Mouse (Mus musculus) spleen, postnatal 4 days (tissue): ENCODE measurements around the gene Acap2.

Experiments
- DNase-seq, 2 experiments: peaks; one replicate each; pipeline ENCODE4 v3.0.0; 2022; ENCODE audit warnings: low spot score in 2 of 2

The Acap2 gene

GRCm38 (mm10) chr16:31169596-31169995, 31.4 kb downstream of the Acap2 start:
- DNase-seq = no peak

GRCm38 (mm10) chr16:31167934-31168333, 33.1 kb downstream of the Acap2 start:
- DNase-seq = no peak

- DNase-seq = no peak
Measured at GRCm38 (mm10) chr16:31167017-31167887, 33.8 kb downstream of the Acap2 start.

- DNase-seq = no peak
Measured at GRCm38 (mm10) chr16:31165907-31166306, 35.1 kb downstream of the Acap2 start.

- DNase-seq = no peak
Measured at GRCm38 (mm10) chr16:31165467-31165866, 35.6 kb downstream of the Acap2 start.

GRCm38 (mm10) chr16:31164125-31164524, 36.9 kb downstream of the Acap2 start:
- no peak for DNase-seq

GRCm38 (mm10) chr16:31160486-31160885, 40.6 kb downstream of the Acap2 start:
- no peak for DNase-seq

- no peak for DNase-seq
Measured at GRCm38 (mm10) chr16:31159491-31159890, 41.6 kb downstream of the Acap2 start.

- no peak for DNase-seq
Measured at GRCm38 (mm10) chr16:31149841-31150240, 51.2 kb downstream of the Acap2 start.

- no peak for DNase-seq
Measured at GRCm38 (mm10) chr16:31148891-31149290, 52.2 kb downstream of the Acap2 start.

GRCm38 (mm10) chr16:31147766-31148165, 53.3 kb downstream of the Acap2 start:
- no peak for DNase-seq

- no peak for DNase-seq
Measured at GRCm38 (mm10) chr16:31141916-31142315, 59.1 kb downstream of the Acap2 start.

- DNase-seq = no peak
Measured at GRCm38 (mm10) chr16:31136616-31137253, 64.3 kb downstream of the Acap2 start.

- no peak for DNase-seq
Measured at GRCm38 (mm10) chr16:31135519-31135918, 65.5 kb downstream of the Acap2 start.

GRCm38 (mm10) chr16:31131531-31131930, 69.5 kb downstream of the Acap2 start:
- no peak for DNase-seq

- DNase-seq = no peak
Measured at GRCm38 (mm10) chr16:31128116-31128515, 72.9 kb downstream of the Acap2 start.

- DNase-seq = no peak
Measured at GRCm38 (mm10) chr16:31124991-31125390, 76.1 kb downstream of the Acap2 start.

GRCm38 (mm10) chr16:31121612-31122011, 79.4 kb downstream of the Acap2 start:
- no peak for DNase-seq

GRCm38 (mm10) chr16:31113596-31113995, 87.4 kb downstream of the Acap2 start:
- no peak for DNase-seq

- DNase-seq = no peak
Measured at GRCm38 (mm10) chr16:31101352-31101751, 99.7 kb downstream of the Acap2 start.

GRCm38 (mm10) chr16:31099906-31100305, 101.1 kb downstream of the Acap2 start:
- no peak for DNase-seq

GRCm38 (mm10) chr16:31094036-31094435, 107.0 kb downstream of the Acap2 start:
- DNase-seq = no peak

- DNase-seq = no peak
Measured at GRCm38 (mm10) chr16:31093186-31093585, 107.9 kb downstream of the Acap2 start.
